Mouse (Mus musculus) lung, adult 2 months (tissue): ENCODE data around the gene Cntn5.

ENCODE experiments used
- CTCF ChIP-seq: fragments of 200-500 bp; IDR thresholded peaks from 2 replicates; pipeline ENCODE4 v1.5.1; 2011; ENCODE audit warnings: mild to moderate bottlenecking, low read length, control low read depth; ENCODE audit not compliant: insufficient read depth
- POLR2A ChIP-seq: fragments of 200-500 bp; IDR thresholded peaks from 2 replicates; pipeline ENCODE4 v1.6.1; 2011; ENCODE audit warnings: low read depth, mild to moderate bottlenecking, control low read depth, low read length, borderline replicate concordance; ENCODE audit errors: extremely low read depth

DNA sequence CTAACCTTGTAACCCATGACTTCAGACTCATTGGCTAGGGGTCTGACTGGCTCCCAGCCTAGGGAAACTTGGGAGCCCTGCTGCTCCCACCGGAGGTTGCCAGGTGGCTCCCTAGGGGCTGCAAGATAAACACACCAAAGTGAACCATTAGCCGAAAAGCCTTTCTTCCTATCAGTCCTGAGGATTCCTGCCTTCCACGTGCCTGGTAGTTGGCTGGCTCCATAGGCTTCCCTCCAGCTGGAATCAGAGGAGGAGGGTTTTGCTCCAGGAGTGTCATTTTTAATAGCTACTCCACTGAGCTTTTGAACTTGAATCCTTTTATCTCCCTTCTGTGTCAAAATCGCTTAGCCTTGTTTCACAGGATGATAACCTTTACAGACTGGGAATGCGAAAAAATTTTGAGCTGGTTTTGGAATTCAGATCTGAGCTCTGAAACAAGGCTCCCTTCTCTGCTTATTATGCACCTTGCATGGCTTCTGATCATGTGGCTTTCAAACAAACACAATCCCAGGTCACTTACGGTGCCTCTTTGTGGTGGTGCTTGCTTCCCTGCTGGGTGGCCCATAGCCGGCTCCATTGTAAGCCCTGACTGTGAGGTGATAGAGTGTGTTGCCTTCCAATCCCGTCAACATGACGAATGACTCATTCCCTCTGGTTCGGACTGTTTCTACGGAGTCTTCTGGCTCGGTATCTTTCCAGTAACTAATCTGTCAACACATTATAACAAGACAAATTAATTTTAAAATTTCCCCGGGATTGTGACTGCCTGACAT, 1231.1 kb downstream of the Cntn5 start:
- TF ChIP-seq POLR2A (no peak), CTCF (no peak)
